Mouse (Mus musculus) cortical plate, adult 2 months (tissue): Measurements from ENCODE around the gene C130073F10Rik.
"Not testable (repeated sequence)": the region's sequence is repeated elsewhere in the genome, so short reads cannot be mapped to it uniquely, and the experiment has no call there.

Experiments used
- CTCF ChIP-seq: fragments of 200-500 bp; IDR thresholded peaks from 2 replicates; pipeline ENCODE4 v1.5.1; 2011; ENCODE audit warnings: mild to moderate bottlenecking, control low read depth, low read length; ENCODE audit not compliant: insufficient read depth; ENCODE audit errors: extremely low read depth
- POLR2A ChIP-seq: fragments of 200-500 bp; IDR thresholded peaks from 2 replicates; pipeline ENCODE4 v1.6.1; 2011; ENCODE audit warnings: mild to moderate bottlenecking, low read length, control low read depth; ENCODE audit not compliant: insufficient read depth; ENCODE audit errors: extremely low read depth

- TF ChIP-seq CTCF, POLR2A: not testable (repeated sequence)
These were observed 46.5 kb upstream of the C130073F10Rik start, which contains the start of gene Gm12794 for GRCm38 (mm10) chr4:101940107-101940506.
